ENCODE assay signal across 22 mouse cellular contexts in genomic region chr5:22508560-22508959, GRCm38 (mm10). TPM values are rescaled to one million over a fixed set of nuclear protein-coding genes. Genes with fewer than 3 reads are reported as not detected.
DNase-seq lines count a peak whose midpoint lies in the region; ATAC-seq lines count a peak whose summit lies in the region.
"Had no signal": no experiment of that assay in that cellular context is flagged by ENCODE, and none has a peak within 500 bp of the region (broad histone marks: within the 10 kb centered on the region; RNA-seq: fewer than 3 reads in every experiment).

No protein-coding gene starts in this region.

- no peak overlapping the region for H3K9ac ChIP-seq in midbrain, embryonic 11.5 days (ENCODE audit: low read length)
- no peak overlapping the region for H3K9ac ChIP-seq in midbrain, embryonic 16.5 days (ENCODE audit: low read depth, low read length)
- no peak overlapping the region for H3K9ac ChIP-seq in forebrain, embryonic 14.5 days (ENCODE audit: low read length)
- H3K9ac ChIP-seq: embryonic facial prominence, embryonic 13.5 days; forebrain, embryonic 12.5 days; forebrain, postnatal 0 days; heart, embryonic 13.5 days; hindbrain, embryonic 12.5 days had no signal

- no peak overlapping the region for H3K27ac ChIP-seq in midbrain, embryonic 11.5 days (ENCODE audit: low read depth, low read length)
- H3K27ac ChIP-seq in midbrain, embryonic 16.5 days (ENCODE audit: low read length), result no peak overlapping the region
- H3K27ac ChIP-seq in forebrain, embryonic 14.5 days (ENCODE audit: low read depth, low read length), result no peak overlapping the region
- H3K27ac ChIP-seq: embryonic facial prominence, embryonic 13.5 days; forebrain, embryonic 12.5 days; heart, embryonic 13.5 days; hindbrain, embryonic 12.5 days had no signal

- no peaks in the 10 kb centered on the region for H3K9me3 ChIP-seq in midbrain, embryonic 11.5 days (ENCODE audit: control insufficient read depth, low read length)
- no peaks in the 10 kb centered on the region for H3K9me3 ChIP-seq in midbrain, embryonic 16.5 days (replicated peaks; ENCODE audit: control insufficient read depth, low read length, poor library complexity, severe bottlenecking)
- no peaks in the 10 kb centered on the region for H3K9me3 ChIP-seq in forebrain, embryonic 14.5 days (replicated peaks; ENCODE audit: control insufficient read depth, low read length)
- H3K9me3 ChIP-seq: embryonic facial prominence, embryonic 13.5 days; forebrain, embryonic 12.5 days; heart, embryonic 13.5 days; hindbrain, embryonic 12.5 days had no signal

- no peaks in the 10 kb centered on the region for H3K4me1 ChIP-seq in midbrain, embryonic 11.5 days (ENCODE audit: control insufficient read depth, insufficient read depth, low read length)
- H3K4me1 ChIP-seq in midbrain, embryonic 16.5 days (ENCODE audit: control insufficient read depth, insufficient read depth, low read length), result no peaks in the 10 kb centered on the region
- no peaks in the 10 kb centered on the region for H3K4me1 ChIP-seq in forebrain, embryonic 14.5 days (ENCODE audit: control insufficient read depth, insufficient read depth, low read length)
- H3K4me1 ChIP-seq: embryonic facial prominence, embryonic 13.5 days; forebrain, embryonic 12.5 days; heart, embryonic 13.5 days; hindbrain, embryonic 12.5 days had no signal

- H3K27me3 ChIP-seq in midbrain, embryonic 11.5 days (ENCODE audit: control insufficient read depth, insufficient read depth, low read length), result no peaks in the 10 kb centered on the region
- no peaks in the 10 kb centered on the region for H3K27me3 ChIP-seq in midbrain, embryonic 16.5 days (ENCODE audit: control insufficient read depth, insufficient read depth, low read depth, low read length)
- H3K27me3 ChIP-seq in forebrain, embryonic 14.5 days (replicated peaks; ENCODE audit: control insufficient read depth, insufficient read depth, low read length), result no peaks in the 10 kb centered on the region
- H3K27me3 ChIP-seq: embryonic facial prominence, embryonic 13.5 days; forebrain, embryonic 12.5 days; heart, embryonic 13.5 days; hindbrain, embryonic 12.5 days had no signal

- H3K4me3 ChIP-seq in midbrain, embryonic 11.5 days (ENCODE audit: low read depth, low read length), result no peak overlapping the region
- H3K4me3 ChIP-seq in midbrain, embryonic 16.5 days (ENCODE audit: low read depth, low read length), result no peak overlapping the region
- no peak overlapping the region for H3K4me3 ChIP-seq in forebrain, embryonic 14.5 days (ENCODE audit: low read depth, low read length)
- H3K4me3 ChIP-seq: embryonic facial prominence, embryonic 13.5 days; forebrain, embryonic 12.5 days; heart, embryonic 13.5 days; hindbrain, embryonic 12.5 days had no signal

- H3K36me3 ChIP-seq in midbrain, embryonic 11.5 days (ENCODE audit: control insufficient read depth, insufficient read depth, low read length), result no peaks in the 10 kb centered on the region
- no peaks in the 10 kb centered on the region for H3K36me3 ChIP-seq in midbrain, embryonic 16.5 days (ENCODE audit: control insufficient read depth, insufficient read depth, low read length)
- H3K36me3 ChIP-seq in forebrain, embryonic 14.5 days (ENCODE audit: control insufficient read depth, insufficient read depth, low read length), result peaks cover 3% of the 10 kb centered on the region; the same call in 1 of the 2 replicates
- H3K36me3 ChIP-seq: forebrain, embryonic 12.5 days; hindbrain, embryonic 12.5 days had no signal

- WGBS in midbrain, embryonic 11.5 days, result 92% methylated on average over 5 of the region's 5 CpGs
- 77% methylated on average over 5 of the region's 5 CpGs for WGBS in midbrain, embryonic 16.5 days
- 79% methylated on average over 5 of the region's 5 CpGs for WGBS in forebrain, embryonic 14.5 days

- ATAC-seq in frontal cortex, adult (ENCODE audit: low TSS enrichment), result peak; percentile 98
- ATAC-seq in midbrain, embryonic 11.5 days (ENCODE audit: low FRiP score), result no peak
- ATAC-seq in midbrain, embryonic 16.5 days, result no peak
- ATAC-seq in forebrain, embryonic 14.5 days, result no peak
- ATAC-seq: forebrain, postnatal 0 days; hindbrain, embryonic 16.5 days; inflammation-experienced regulatory T-cells, adult 6 months; intestine, postnatal 0 days had no signal

- no peak for DNase-seq in frontal cortex, postnatal 10 days (ENCODE audit: low spot score in 2 of 2)
- DNase-seq in midbrain, embryonic 11.5 days (ENCODE audit: low spot score, missing footprints), result peak; percentile 62
- DNase-seq in right cerebral cortex, adult 2 months (ENCODE audit: low spot score in 2 of 2), result peak; percentile 24 to 27
- DNase-seq in right cerebral cortex, postnatal 10 days (ENCODE audit: low spot score in 2 of 2), result no peak
- DNase-seq in forebrain, embryonic 14.5 days (ENCODE audit: low spot score), result no peak
- DNase-seq: adrenal gland, adult 2 months; adrenal gland, postnatal 25 days; cerebellum, adult 18-20 months; cerebellum, postnatal 10 days; forebrain, postnatal 0 days; gastrocnemius, postnatal 36 days; heart, adult 11 months; heart, postnatal 4 days had no signal

- no peak overlapping the region for H3K4me2 ChIP-seq in midbrain, embryonic 11.5 days
- no peak overlapping the region for H3K4me2 ChIP-seq in midbrain, embryonic 16.5 days (ENCODE audit: low read length)
- H3K4me2 ChIP-seq in forebrain, embryonic 14.5 days (ENCODE audit: low read length), result no peak overlapping the region
- H3K4me2 ChIP-seq: embryonic facial prominence, embryonic 13.5 days; forebrain, embryonic 12.5 days; heart, embryonic 13.5 days; hindbrain, embryonic 12.5 days had no signal

RNA-seq across cellular contexts. Expression of gene Orc5, which starts 41.7 kb away (rescaled TPM):
- polyA plus RNA-seq in midbrain, embryonic 11.5 days (2014; fragmentation: Nextera tagmentation; extraction: Ambion mirVana), result 49.4 and 50.5 TPM in 2 replicates
- 34.2 and 39.3 TPM in 2 replicates for polyA plus RNA-seq in midbrain, embryonic 16.5 days (2015; fragmentation: Nextera tagmentation; extraction: Ambion mirVana)
- polyA plus RNA-seq in forebrain, embryonic 14.5 days (2014; fragmentation: Nextera tagmentation; extraction: Ambion mirVana), result 47.3 and 48.1 TPM in 2 replicates

Comparison
In these comparisons a context has a peak if more than half of its experiments do, and no peak if none do; other contexts are left out.
1. DNase-seq: peak in midbrain, embryonic 11.5 days (single experiment) and right cerebral cortex, adult 2 months (2 of 2); none in frontal cortex, postnatal 10 days (0 of 2), right cerebral cortex, postnatal 10 days (0 of 2) and forebrain, embryonic 14.5 days (single experiment).